Mouse (Mus musculus) liver, adult 2 months (tissue): ENCODE results near the gene Pvalb.

Source experiments
- CTCF ChIP-seq: fragments of 200-500 bp; IDR thresholded peaks from 2 replicates; pipeline ENCODE4 v1.5.1; 2011; ENCODE audit warnings: low read depth, low read length, control low read depth
- POLR2A ChIP-seq: fragments of 200-500 bp; IDR thresholded peaks from 2 replicates; pipeline ENCODE4 v1.6.1; 2011; ENCODE audit warnings: low read length, control low read depth; ENCODE audit not compliant: insufficient read depth; ENCODE audit errors: extremely low read depth

GRCm38 (mm10) chr15:78239956-78240617 lies 33.9 kb upstream of the Pvalb start:
- TF ChIP-seq CTCF (no peak), POLR2A (no peak)
